Mouse (Mus musculus) layer of hippocampus, postnatal 36 days (tissue): ENCODE measurements at regions not wholly inside any gene's neighbourhood (a gene's known extent, or its start where the extent isn't known, plus 50 kb on each side); places are given as distances from the start of the nearest gene placed in this dataset.
"Not testable (repeated sequence)": the region's sequence is repeated elsewhere in the genome, so short reads cannot be mapped to it uniquely, and the experiment has no call there.

Experiments used
- DNase-seq, 2 experiments: peaks; one replicate each; pipeline ENCODE4 v3.0.0; 2022

- no peak for DNase-seq
Observed at GRCm38 (mm10) chr5:77809844-77810243, 402.0 kb upstream of the Igfbp7 start.

GRCm38 (mm10) chr5:77807726-77808125 lies 399.9 kb upstream of the Igfbp7 start:
- peak; percentile 45 to 64 for DNase-seq

DNA sequence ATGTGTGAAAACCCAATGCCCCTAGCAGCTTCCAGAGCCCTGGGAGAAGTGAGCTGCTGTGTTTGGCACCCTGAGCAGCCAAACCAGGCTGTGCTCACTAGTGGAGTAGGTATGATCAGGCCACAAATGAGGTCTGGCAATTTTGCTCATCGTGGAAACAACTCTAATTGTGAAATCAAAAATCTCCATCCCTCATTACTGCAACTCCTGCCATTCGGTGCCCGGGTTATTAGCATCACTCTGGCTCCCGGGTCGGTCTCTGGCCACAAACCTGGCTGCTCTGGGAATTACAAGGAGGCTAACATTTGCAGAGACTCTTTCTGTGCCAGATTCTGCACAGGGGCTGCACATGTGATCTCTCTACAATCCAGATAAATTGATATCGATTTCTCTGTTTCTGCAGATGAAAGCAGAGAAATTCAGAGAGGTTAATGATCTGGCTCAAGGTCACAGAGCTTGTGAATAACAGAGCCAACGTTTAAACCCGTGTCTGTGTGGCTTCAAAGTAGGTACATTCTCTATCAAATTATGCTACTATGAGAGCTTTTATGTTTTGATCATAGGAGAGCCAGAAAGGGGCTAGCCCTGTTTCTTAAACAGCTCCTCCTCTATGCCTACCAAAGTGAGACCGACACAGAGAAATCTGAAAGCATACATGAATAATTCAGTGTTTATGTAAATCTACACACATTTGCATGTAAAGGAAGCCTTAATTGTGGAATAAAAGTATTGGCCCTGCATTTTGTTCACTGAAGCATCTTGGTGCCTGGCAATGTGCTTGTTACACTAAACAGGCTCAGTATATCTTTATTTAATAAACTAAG lies 398.7 kb upstream of the Igfbp7 start:
- no peak for DNase-seq

GRCm38 (mm10) chr5:77805796-77806195 lies 398.0 kb upstream of the Igfbp7 start:
- DNase-seq, result no peak

DNA sequence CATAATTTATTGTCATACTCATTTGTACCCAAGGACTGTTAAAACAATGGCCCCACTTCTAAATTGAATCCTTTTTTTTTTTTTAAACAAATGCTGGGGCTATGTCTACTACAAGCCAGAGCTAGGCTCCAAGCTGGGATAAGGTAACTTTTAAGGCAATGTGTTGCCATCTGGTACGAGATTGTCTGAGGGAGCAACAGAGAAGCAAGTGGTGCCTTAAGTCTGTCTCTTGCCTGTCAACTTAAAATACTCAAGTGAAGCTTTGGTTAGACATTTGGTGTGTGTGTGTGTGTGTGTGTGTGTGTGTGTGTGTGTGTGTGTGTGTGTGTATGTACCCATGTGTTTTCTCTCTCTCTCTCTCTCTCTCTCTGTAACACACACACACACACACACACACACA lies 397.5 kb upstream of the Igfbp7 start:
- no peak for DNase-seq

DNA sequence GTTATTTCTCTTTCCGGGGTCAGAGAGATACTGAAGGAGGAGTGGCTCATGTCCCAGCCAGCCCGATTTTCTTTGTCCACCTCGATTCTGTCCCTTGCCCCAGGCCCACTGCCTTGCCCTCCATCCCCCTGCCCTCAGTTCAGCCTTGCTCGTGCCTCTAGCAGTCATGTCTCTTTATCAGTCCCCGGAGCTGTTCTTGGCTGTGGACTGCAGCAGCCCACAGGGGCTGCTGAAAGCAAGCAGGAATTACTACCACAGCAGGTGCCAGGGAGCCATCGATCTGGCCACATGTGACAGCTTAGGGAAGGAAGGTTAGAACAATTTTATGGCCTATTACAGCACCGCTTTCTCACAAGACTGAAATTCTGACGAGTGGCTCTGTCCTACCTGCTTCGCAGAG lies 396.3 kb upstream of the Igfbp7 start:
- DNase-seq, result no peak

DNA sequence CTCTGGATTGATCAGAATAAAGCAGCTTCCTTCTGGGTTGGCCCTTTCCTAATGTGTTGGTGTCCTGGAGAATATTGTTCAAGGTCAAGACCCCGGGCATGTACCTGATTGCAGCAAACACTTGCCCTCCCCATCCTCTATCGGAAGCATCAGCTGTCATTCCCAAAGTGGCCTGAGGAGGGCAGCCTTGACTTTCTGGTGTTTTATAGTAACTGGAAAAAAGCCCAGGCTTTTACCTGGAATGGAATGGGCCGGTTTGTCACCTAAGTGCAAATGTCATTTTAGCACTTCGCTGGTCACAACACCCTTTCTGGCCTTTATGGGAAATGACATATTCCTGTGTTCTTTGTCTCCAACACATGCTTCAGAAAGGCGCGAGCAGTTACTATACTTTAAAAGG lies 395.7 kb upstream of the Igfbp7 start:
- peak; percentile 51 for DNase-seq

- no peak for DNase-seq
Observed at GRCm38 (mm10) chr5:77796960-77797359, 389.1 kb upstream of the Igfbp7 start.

GRCm38 (mm10) chr5:77795766-77796165 lies 387.9 kb upstream of the Igfbp7 start:
- no peak for DNase-seq

DNA sequence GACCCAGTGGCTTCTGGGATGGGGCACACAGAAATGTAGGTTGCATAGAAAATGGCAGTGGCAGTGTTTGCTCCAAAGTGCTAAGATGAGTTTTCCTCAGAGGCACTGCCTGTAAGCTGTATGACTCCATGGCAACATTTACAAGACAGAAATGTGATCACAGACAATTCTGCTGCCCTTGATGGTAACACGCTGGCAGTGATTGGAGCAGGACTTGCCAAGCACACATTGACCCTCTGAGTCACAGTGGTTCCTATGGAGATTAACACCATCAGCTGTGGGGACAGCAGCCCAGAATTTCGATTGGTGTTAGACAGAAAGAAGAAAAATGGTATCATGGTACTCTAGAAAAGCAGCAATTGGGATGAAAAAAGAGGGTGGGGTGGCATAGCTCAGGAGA lies 376.1 kb upstream of the Igfbp7 start:
- DNase-seq, result no peak

DNA sequence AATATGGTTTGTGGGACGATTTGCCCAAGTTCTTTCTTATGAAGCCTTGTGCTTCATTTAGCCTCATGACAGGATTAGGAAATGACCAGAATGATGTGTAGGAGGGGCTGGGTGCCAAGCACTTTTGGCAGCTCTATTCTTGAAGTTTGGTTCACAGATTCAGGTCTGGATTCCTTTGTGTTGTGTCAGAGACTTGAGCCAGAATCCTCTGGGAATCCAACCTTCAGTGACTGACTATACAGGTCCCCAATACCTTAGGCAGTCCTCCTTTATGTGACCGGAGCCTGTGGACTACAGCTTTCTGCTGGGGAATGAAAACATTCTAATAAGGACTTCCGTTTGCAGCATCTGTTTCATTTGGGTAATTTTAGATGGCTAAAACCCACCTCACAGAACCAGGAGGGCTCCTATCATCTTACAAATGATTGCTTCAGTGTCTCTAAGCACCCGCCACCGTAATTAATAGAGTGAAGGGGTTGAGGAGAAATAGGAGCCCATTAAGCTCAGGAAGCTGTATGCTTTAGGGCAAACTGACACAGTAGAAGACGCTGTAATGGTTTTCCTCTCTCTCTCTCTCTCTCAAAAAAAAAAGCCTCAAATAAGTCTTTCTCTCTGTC lies 354.7 kb upstream of the Igfbp7 start:
- DNase-seq, result no peak

GRCm38 (mm10) chr5:77762013-77762412 lies 354.2 kb upstream of the Igfbp7 start:
- DNase-seq, result no peak

DNA sequence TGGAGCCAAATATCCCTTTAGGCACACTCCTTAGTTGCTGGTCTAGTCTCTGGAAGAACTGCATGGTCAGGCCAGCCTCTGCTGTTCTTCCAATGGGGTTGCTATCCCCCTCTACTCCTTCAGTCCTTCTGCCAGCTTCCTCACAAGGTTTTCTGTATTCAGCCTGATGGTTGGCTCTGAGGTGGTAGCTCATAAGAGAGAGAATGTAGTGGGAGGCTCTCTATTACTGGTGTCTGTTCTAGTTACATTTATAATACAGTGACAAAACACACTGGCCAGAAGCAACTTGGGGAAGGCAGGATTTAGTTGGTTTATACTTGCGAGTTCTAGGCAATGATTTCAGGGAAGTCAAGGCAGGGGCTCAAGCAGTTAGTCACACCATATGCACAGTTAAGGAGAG lies 341.1 kb upstream of the Igfbp7 start:
- DNase-seq, result no peak

DNA sequence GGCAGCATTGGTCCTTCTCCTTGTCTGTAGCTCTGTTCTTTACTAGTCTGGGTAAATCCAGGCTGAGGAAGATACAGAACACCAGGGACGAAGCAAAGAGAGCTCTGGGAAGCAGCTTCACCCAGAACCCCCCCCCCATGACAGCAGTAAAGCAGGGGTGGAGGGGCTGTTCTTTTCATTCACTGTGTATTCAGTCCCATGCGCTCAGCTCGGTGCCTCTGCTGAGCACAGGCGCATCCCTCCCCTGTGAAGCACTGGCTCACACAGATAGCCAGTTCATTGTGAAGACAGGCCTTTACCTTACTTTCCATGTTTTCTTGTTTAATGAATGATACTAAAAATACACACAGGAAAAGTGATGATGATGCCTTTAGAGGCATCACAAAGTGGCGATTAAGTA lies 338.8 kb upstream of the Igfbp7 start:
- no peak for DNase-seq

GRCm38 (mm10) chr5:77743467-77743866 lies 335.6 kb upstream of the Igfbp7 start:
- no peak for DNase-seq

DNA sequence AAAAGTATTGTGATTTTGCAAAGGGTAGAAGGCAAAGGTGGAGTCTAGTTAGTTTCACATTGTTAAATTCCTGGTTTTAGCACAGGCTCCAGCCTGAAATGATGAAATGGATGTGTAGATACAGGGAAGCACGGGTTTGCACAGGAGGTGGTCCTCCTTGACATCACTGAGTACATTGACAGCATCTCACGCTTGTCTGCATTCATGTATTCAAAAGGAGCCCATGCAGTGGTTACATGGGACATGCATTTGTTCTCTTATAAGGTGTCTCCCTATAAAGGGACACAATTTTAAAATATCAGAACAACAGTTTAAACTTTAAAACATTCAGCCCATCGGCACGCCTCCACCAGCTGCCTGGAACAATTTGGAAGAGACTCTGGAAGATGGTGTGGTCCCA lies 322.4 kb upstream of the Igfbp7 start:
- not testable (repeated sequence) for DNase-seq

DNA sequence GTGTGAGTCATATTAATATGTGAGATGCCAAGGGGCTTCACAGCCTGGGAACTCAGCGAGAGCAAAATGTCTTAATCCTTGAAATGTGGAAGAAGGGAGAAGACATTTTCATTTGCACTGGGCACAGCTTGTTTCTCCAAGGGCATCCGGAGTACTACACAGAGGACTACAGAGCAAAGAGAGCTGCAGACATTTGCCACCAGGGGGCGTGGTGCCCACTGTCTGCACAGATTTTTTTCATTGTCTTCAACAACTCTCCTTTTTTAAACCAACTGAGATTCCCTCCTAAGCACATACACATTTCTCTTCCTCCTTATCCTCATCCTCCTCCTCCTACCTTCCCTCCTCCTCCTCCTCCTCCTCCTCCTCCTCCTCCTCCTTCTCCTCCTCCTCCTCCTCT lies 273.8 kb upstream of the Igfbp7 start:
- no peak for DNase-seq

- no peak for DNase-seq
Observed at GRCm38 (mm10) chr5:77672073-77672924, 264.5 kb upstream of the Igfbp7 start.

DNA sequence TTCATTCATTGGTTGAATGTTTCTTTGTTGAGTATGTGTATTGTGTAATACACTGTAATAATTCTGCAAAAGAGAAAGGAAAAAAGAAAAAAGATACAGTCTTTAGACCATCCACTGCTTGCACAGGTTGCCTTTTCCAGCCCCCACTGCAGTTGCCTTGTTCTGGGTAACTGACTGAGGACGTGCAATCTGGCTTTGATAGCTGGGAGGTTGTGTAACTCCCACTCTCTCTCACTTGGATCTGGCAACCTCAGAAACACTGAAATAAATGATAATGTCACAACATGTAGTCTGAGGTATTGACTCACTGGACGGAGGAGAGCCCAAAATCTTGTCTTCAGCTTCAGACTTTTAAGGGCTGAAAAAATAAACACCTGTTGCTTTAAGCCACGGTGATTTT lies 255.3 kb upstream of the Igfbp7 start:
- peak; percentile 53 to 64 for DNase-seq

DNA sequence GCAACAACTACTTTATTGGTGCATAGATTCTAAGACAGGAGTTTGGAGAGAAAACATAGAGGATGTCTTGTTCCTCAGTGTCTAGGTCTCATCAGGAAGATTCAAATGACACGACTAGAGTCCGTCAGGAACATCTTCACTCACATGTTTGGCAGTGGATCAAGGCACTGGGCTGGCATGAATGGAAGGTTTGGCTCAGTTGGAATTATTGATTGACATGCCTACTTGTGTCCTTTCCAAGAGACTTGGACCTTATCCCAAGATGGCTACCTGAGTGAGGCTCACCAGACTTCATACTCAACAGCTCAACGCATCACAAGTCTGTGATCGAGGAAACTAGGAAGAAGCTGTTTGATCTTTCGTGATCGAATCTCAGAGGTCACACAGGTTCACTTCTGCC lies 251.2 kb upstream of the Igfbp7 start:
- no peak for DNase-seq

DNA sequence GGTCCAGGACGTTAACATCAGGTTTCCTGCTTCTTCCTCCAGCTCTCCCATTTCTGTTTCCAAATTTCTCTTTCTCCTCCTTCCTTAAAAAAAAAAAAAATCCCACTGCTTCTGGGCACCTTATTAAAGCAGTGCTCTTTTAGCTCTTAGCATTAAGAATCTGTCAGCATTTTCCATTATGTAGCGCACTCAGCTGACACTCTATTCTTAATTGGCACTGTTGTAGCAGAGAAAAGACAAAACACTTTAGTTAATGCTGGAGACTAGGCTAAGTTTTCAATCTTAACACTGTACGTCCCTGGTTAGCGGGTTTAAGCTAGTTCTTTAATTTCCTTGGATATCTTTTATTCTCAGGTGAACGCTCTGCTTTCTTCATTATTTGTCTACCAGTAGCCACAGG lies 236.8 kb upstream of the Igfbp7 start:
- no peak for DNase-seq

- DNase-seq, result no peak
Observed at GRCm38 (mm10) chr5:77620402-77620801, 212.6 kb upstream of the Igfbp7 start.

DNA sequence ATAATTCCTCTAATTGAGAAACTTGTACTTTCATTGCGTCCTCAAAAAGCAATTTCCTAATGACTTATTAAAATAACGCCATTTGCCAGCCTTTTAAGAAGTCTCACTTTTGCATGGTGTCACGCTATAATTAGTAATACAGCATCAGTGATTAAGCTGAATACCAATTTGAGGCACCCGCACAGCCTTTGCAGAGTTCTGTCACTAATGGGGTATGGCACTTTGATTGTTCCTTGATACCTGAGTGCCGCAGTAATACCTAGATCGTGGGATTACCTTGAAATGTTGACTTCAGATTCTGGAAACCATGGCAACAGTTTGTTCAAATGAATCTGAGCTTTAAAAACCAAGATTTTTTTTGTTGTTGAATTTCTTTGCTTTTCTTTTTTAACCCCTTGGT lies 202.7 kb upstream of the Igfbp7 start:
- DNase-seq, result no peak
